Mouse (Mus musculus) testis, adult 2 months (tissue): Measurements from ENCODE around the gene Pnpla5.

ENCODE experiments used
- CTCF ChIP-seq: fragments of 200-500 bp; IDR thresholded peaks from 2 replicates; pipeline ENCODE4 v1.5.1; 2012; ENCODE audit warnings: low read depth, mild to moderate bottlenecking, inconsistent platforms, low read length, moderate library complexity; ENCODE audit not compliant: control insufficient read depth, insufficient read depth, insufficient replicate concordance
- POLR2A ChIP-seq: fragments of 200-500 bp; IDR thresholded peaks from 2 replicates; pipeline ENCODE4 v1.6.1; 2012; ENCODE audit warnings: low read depth, mild to moderate bottlenecking, inconsistent platforms, low read length, moderate library complexity; ENCODE audit not compliant: control insufficient read depth

GRCm38 (mm10) chr15:84080069-84080468 is 42.9 kb downstream of the Pnpla5 start:
- no peak for TF ChIP-seq CTCF
- TF ChIP-seq POLR2A = no peak
